Mouse (Mus musculus): ENCODE measurements around the gene Tnfsf4.

- TF ChIP-seq CTCF (IDR thresholded peaks at IDR 0.05; ENCODE audit: control insufficient read depth, insufficient read depth, insufficient replicate concordance, low read depth, low read length) (no peak), POLR2A (IDR thresholded peaks at IDR 0.05; ENCODE audit: control insufficient read depth, low read depth, low read length) (no peak)
Measured at GRCm38 (mm10) chr1:161396351-161396750, 1.1 kb downstream of the Tnfsf4 start.
